Mouse (Mus musculus) spleen, embryonic (tissue): Measurements from ENCODE around the gene Ifi203.
"Not testable (repeated sequence)": the region's sequence is repeated elsewhere in the genome, so short reads cannot be mapped to it uniquely, and the experiment has no call there.

Experiments used
- CTCF ChIA-PET: fragments of 350-600 bp; sonication (Branson Sonifier 250); formaldehyde crosslinking; loops from one replicate; lab custom pipeline; 2022; lab: Charles Lee

The Ifi203 gene

DNA sequence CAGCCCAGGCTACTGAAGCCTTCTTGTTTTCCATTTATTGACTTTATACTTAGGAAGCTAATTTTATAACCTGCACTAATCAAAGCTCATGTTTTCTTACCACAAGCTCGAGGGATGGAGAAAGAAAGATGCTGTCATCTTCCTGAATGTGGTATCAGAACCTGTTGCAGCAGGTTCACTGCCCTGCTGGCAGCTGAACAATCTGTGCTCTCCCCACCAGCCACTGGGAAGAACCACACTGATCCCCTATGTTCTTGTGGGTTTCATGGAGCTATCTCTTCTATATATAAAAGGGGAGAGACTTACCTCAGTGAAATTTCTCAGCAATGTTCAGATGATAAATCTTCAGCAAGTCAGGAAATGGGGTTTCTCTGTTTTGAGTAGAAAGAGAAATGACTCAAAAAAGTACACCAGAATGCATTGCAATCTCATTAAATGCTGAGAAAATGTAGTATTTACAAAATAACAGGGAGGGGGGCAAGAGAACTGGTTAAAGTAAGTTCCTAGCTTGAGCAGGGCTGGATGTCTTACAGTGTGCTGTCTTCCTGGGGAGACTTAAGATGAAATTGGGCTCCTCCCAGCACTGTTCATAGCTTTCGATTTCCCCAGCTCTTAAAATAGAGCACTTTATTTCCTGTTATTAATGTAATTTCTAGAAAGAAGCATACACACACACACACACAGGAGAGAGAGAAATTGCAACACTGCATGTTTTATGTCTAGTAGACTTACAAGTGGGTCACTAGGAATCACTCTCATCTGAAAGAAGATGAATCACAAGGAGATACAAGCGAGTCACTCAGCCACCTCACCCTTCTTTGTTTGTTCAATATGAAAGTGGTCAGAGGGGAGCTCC is at the start of gene Ifi203, which contains the start of gene Mndal:
TSS of gene Ifi203 (minus strand) at position 749 of the 856 bp plus-strand sequence.
TSS of gene Mndal (minus strand) at position 568 of the 856 bp plus-strand sequence.
- CTCF ChIA-PET, result not testable (repeated sequence)

DNA sequence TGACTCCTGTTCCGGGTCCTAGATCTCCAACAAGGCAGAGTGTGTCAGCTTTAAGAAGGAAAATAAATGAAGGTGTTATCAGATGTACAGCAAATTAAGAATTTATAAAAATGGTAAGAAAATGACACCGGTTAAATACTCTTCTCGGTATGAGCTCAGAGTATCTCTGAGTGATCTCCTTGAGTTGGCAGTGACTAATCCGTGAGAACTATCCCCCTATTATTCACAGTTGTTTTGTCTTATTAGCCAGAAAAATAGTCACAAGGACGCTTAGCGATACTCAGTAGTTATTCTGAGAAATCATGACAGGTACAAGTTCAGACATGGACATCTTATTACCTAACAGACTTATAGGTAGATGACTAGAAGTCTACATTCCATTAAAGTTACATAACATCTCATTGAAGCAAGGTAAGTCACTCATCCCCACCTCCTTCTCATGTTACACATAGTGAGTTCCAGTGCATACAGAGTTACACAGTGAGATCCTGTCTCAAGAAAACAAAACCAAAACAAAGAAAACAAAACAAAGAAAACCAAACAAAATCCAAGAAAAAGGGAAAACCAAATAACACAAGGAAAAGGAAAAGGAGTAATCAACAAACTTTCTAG is 40.3 kb upstream of the Ifi203 start, which contains the start of gene Ifi202b:
TSS of gene Ifi202b (minus strand) at position 51 of the 612 bp plus-strand sequence.
- CTCF ChIA-PET, result not testable (repeated sequence)

DNA sequence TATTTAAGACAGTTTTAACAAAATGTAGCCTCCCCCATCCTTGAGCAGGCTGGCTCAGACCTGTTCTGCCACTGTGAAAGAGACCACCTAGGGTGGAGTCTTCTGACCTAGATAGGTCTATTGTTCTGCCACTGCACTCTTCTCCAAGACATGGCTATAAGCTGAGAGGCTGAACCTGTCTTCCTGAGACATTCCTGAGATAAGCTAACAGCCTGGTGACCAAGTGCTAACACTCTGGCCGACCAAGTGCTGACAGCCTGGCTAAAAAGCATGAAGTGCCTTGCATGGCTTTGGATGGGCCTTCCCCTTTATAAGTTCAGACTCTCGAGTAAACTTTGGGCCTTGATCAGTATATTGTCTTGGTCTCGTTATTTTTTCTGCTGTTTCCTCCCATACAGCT is 38.6 kb upstream of the Ifi203 start:
- CTCF ChIA-PET, result not testable (repeated sequence)

DNA sequence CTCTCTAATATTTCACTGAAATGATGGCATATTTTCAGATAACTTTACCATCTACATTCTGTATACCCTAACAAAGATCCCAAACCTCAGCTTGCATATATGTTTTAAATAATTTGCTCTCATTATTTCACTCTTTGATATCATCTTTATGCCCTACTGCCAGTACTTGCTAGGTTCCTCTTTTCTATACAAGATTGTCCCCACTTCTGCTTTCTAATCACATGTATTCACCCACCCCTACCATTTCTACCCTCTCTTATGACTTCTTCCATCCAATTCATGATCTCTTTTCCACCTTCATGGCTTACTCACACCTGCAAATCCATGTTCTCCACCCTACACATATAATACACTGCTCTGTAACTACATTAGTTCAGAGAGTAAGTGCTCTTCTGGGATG is 35.1 kb upstream of the Ifi203 start:
- CTCF ChIA-PET, result no interaction called here

DNA sequence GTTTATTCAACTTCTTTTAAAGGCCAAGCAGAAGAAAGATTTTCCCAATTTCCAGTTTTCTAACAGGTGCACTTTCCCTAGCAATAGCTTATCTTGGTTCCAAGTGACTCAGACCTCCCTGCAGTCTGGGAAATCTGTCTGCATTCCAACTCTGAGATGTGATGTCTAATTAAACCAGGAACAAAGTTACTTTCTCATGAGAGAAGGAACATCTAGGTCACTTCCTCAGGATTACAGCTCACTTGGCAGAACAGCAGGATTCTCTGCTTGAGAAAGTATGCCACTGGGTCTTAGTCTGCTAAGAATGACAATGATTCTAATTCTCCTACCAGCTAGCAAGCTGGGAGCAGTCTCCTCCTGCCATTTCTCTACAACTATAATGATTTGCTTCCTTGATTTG is 30.6 kb upstream of the Ifi203 start:
- CTCF ChIA-PET, result no interaction called here

DNA sequence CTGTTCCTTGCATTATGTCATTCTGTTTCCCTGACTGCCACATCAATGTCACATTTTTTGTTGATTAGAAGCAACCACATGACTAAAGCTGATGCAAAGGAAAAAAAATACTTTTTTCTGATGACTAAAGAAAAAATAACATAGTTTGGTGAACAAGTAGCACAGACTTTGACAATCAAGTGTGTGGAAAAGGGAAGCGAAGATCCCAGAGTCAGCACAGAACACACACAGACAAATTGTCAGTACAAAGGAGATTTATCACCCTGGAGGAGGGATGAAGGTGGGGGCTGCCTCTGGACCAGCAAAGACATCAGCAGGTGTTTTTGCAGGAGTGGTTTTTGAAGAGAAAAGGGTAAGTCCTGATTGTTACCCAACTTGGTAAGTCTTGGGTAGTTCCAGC is 19.0 kb upstream of the Ifi203 start:
- CTCF ChIA-PET, result not testable (repeated sequence)

DNA sequence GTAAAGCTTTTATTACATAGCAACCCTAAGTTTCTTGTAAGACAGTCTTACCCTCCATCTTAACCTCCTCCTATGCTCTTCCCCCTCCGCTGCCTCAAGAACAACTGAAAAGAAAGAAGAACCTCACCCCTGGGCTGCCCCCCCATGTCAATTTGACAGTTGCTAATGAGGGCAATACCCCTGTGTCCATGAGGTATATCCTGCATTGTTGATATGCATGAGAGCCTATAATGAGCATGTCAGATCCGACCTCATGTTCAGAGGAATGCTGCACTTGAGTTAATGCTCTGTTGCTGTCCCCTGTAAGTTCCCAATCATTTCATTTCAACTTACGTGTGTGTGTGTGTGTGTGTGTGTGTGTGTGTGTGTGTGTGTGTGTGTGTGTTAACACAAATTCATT is 17.5 kb upstream of the Ifi203 start:
- CTCF ChIA-PET, result not testable (repeated sequence)

DNA sequence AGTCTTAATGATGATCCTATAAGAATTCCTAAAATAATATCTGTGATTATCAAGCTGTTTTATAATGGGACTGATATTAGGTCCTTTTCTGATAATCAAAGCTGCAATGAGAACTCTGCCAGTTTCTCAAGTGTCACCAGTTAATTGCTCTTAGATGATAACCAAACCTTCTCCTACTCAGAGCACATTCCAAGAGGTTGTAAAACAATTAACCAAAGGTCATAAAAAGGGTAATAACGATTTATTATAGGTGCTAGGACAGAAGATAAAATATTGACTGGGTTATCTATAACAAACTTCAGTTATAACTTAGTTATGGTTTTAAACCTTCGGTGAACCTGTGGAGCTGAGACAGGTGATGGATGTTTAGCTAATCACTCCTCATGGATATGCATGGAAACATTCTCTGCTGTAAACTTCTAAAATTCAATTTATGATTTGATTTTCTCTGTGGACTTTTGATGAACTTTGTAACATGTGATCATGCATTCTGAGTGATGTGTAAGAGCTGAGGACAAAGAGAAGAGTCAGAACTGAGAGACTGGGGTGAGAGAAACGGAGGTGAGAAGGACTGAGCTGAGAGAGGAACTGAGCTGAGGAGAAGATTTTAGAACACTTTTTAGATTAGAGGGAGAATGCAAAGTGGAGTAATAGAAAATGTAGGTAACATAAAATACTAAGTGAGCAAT is 13.5 kb upstream of the Ifi203 start:
- CTCF ChIA-PET, result not testable (repeated sequence)

DNA sequence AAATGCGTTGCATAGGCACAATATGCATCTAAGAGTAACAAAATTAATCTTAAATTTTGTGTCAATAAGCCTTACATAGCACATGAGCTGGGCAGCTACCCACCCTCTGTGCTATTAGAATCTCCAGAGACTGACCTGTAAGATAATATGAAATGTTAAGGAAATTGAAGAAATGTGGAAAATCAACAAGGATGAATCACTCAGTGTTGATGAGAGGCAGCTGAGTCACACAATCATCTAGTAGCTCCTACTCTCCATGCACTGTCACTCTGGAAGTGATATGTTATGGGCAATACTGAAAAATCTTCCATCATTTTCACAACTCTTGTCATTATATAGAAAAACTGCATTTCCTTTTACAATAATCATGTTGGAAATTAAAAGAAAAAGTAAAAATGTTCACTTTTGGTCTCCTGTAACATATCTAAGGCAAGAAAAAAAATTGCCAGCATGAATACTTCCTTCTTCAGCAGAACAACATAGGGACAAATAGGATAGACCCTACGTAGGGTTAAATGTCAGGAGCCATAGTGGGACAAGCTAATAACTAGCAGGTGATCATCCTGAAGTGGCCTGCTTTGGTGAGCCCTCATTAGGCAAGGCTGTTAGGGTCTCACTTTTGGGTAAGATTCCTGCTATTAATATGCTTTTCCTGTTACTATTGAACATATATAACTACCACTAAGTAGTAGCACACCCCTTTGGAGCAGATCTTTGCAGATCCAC is 12.8 kb upstream of the Ifi203 start:
- CTCF ChIA-PET, result interaction anchor here (0.6 kb wide), 1 partner anchor 12 kb away, joined by 3 read pairs; no protein-coding TSS in a partner anchor

DNA sequence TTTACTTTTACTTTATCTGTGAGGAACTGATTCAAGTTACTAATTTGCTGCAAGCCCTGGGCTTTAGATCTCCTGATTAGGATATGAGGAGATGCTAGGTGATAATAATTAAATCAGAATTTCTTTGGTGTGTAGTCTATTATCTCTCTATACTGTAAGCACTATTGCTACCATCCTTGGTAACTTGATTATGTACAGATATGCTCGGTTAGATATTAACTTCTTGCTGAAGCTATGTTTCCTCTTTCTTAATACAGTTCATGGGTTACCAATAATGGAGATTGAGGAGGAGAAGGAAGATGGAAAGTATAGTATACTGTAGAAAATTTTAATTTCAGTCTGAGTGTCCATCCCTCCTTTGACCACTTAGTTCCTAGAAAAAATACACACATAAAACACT is 11.1 kb upstream of the Ifi203 start:
- CTCF ChIA-PET, result no interaction called here

DNA sequence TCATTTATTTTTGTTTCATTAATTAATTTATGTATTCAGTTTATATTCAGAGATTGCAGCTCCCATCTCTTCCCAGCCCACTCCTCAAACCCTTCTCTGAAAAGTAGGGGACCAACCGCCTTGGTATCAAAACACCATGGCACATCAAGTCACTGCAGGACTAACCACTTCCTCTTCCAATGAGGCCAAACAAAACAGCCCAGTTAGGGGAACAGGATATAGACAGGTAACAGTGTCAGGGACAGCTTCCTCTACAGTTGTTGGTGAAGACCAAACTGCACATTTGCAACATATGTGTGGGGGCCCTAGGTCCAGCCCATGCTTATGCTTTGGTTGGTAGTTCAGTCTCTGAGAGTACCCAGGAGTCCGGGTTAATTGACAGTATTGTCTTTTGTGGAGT is 6.6 kb upstream of the Ifi203 start:
- CTCF ChIA-PET, result not testable (repeated sequence)

DNA sequence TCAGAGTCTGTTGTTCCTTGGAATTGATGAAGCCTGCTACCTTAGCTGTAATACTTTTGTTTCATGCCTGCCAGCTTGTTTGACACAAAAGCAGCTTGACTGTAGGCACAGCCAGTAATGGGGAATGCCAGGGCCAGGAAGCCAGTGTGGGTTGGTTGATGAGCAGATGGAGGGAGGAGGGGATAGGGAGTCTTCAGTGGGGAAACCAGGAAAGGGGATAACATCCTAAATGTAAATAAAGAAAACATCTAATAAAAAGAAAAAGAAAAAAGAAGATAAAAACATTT is 251 bp upstream of the Ifi203 start:
- CTCF ChIA-PET, result not testable (repeated sequence)

DNA sequence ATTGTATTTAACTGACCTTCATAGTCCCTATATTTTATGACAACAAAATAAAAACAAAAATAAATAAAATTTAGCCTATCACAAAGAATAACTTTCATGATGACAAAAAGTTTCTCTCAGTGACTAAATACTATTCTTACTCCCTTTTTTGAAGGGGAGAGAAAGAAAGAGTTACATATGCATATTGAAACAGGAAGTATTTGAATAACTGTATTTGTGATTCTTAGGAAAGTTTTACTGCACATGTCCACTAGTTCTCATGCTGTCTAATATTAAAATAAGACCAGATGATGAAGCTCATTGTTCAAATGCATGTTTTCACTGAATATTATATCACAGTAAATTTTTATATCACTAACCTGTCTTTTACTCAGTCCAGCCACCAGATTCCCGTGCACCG is 950 bp downstream of the Ifi203 start:
- CTCF ChIA-PET, result not testable (repeated sequence)

DNA sequence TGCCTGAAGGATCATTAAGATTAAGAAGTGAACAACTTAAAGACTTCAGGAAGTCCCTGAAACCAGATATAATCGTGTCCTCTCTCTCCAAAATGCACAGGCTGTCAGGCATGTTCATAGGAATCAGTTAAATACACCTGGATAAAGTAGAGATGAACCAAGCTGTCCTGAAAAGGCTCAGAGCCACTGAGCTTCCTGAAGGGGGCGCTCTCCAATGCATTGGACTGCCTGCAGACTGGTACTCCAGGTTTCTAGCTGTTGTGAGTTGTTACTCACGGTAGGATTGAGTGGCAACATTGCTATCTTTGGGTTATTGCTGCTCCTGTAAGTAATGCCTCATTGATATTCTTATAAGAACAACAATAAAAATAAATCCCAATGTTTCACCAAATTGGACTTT is 23.2 kb downstream of the Ifi203 start:
- CTCF ChIA-PET, result not testable (repeated sequence)

DNA sequence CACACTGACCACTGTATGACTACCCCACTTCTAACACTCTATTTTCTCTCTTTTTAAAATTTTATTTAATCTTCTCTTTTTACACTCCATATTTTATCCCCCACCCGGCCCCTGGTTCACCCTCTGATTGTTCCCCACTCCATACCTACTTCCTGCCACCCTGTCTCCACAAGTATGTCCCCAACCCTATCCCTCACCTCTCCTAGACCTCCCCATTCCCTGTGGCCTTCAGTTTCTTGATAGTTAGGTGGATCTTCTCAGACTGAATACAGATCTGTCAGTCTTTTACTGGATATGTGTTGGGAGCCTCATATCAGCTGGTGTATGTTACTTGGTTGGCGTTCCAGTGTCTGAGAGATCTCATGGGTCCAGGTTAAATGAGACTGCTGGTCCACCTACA is 27.9 kb downstream of the Ifi203 start:
- CTCF ChIA-PET, result no interaction called here

DNA sequence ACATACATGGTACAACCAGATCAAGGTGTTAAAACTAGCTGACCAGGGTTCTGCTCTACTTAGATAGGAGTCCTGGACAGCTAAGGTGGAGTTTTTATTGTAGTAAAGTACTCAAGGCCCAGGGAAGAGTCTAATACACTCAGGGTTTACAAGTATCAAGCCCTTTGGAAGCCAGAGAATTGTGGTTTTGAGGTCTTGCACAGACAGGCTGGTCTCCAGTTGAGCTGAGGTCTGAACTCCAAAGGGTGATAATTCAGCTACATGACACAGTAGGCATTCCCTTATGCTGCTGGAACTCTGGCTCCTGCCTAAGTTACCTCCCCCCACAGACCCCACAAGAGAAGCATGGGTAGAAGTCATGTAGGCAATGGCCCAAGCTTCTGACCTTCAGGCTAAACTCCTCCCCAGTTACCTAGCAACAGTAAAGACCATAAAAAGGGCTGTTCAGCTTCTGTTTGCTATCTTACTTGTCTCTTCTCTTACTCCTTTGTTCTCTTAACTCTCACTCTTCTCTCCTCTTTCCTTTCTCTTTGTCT is 29.1 kb downstream of the Ifi203 start:
- CTCF ChIA-PET, result interaction anchor here (0.7 kb wide), 1 partner anchor 1744 kb away, joined by 6 read pairs; no protein-coding TSS in a partner anchor

DNA sequence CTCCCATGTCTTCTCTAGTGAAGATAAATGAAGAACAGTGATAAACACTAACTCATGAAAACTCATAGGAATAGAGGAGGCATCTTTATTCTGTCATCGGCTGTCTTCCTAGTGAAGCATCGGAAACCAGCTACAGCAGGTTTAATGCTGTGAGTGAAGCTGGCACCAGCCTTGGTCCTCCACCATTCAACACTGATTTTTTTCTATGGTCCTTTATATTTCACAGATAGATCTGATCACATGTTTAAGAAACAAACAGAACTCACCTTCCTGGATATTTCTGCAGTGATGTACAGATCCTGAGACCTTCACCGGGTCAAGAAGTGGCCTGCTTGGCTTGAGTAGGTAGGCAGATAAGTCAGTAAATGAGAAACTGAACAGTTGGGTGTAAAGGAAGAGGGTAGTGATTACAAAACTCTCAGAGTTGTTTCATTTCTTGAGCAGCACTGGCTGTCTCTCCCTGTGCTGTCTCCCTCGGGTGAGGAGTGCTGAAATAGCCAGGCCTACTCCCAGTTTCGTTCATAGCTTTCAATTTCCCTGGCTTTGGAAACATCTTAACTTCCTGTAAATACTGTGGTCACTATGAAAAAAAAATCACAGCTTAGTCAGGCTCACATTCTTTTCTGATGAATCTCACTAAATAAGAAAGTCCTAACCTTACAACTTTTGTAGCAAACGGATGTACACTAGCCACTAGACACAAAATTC is 29.8 kb downstream of the Ifi203 start, which contains the start of gene Ifi211:
TSS of gene Ifi211 (minus strand) at position 499 of the 708 bp plus-strand sequence.
- CTCF ChIA-PET, result not testable (repeated sequence)

DNA sequence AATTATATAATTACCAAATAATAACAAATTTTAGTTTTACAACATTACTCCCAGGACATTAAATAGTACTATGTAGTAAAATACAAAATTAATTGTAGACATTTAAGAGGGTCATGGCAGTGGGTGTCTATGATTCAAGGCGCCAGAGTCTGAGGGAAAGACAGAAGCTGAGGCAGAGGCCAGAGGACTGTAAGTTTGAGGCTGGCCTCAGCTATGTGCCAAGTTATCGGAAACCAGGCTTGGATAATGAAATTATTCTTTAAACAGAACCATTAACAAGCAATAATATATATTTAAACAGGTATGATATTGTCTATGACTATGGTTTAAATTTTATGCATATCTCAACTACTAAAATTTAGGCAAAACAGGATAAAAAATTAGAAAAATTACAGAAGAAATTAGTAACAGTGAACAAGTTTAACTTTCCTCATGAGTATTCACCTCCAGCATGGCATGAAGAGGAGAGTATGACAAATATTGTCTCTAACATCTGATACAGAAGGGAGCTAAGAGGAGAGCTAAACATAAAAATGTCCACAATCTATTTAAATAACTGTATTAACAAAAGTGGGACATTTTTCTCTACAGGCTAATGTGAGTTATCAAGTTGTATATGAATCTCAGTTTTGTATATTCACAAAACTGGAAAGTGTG is 30.5 kb downstream of the Ifi203 start:
- CTCF ChIA-PET, result no interaction called here

DNA sequence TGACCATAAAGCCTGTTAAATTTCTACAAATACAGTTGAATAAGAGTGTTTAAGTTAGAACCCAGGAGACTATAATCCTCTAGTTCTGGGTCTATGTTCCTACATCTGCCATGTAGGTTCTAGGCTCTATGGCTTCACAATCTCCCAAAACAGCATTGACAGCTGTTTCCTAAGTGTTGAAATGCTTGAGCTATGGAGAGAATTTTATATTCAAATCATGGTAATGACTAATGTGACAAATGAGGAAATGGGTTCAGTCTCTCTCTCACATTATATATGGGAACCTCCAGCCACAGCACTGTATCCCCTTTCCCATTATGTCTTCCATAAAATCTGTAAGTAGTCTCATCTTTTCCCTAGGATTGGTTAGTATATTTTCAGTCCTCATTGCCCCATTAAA is 34.1 kb downstream of the Ifi203 start:
- CTCF ChIA-PET, result not testable (repeated sequence)

DNA sequence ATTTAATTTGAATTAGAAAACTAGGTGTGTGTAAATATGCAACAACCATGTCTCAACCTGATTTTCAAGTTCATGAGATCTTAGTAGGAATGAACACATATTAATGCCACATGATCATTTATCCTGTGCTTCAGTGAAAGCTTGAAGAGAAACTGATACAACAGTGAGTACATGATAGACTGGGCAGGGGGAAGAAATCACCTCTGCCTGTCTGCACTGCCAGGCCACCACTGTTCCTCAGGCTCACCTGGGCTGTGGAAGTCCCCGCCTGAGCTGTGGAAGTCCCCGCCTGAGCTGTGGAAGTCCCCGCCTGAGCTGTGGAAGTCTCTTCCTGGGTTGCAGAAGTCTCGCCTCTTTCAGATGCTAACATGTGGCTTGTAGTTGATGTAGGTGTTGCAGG is 36.6 kb downstream of the Ifi203 start:
- CTCF ChIA-PET, result not testable (repeated sequence)
